Mouse (Mus musculus) c-Kit-negative CD71-positive TER-119-positive erythroid progenitor cells, embryonic 14.5 days (primary cell): ENCODE data around the gene Serpina6.
"Not testable (repeated sequence)": the region's sequence is repeated elsewhere in the genome, so short reads cannot be mapped to it uniquely, and the experiment has no call there.

ENCODE experiments used
- DNase-seq: peaks from one replicate; pipeline ENCODE4 v3.0.0-alpha.2; 2013; ENCODE audit warnings: low read depth, low spot score

Gene Serpina6

DNA sequence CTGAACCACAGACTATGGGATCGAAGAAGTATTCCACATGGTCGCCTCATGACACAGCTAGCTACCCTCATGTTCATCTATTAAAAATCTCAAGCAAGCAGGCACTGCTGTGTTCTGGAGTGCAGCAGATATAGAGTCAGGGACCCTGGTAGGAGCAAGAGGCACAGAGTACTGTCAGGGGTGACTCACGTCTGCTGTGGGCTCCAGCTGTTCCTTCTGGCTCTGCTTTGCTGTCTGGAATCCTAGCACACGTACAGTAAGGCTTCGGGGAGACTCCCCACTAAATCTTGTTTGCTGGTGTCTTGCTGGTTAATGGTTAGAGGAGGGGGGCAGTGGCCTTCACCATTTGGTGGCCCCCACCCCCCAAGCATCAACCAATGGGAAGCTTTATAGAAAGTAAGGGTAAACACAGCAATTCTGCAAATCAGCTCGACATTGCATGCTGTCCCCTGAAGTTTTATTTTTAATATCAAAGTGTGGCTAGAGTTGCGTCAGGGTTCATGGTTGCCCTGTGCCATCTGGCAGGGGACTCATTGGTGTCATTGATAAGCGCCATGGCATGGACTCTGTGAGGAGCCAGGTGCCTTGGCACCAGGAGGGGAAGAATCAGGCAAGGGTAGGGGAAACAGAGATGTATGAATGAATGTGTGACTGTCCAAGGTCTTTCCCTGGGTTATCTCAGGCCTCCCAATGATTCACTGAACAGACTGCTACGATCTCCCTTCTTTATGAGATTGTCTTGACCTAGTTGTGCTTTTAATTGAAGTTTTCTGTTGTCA lies at the start of gene Serpina6:
Gene Serpina6, minus strand, starts transcription at position 365 of the 779 bp plus-strand sequence.
- no peak for DNase-seq

DNA sequence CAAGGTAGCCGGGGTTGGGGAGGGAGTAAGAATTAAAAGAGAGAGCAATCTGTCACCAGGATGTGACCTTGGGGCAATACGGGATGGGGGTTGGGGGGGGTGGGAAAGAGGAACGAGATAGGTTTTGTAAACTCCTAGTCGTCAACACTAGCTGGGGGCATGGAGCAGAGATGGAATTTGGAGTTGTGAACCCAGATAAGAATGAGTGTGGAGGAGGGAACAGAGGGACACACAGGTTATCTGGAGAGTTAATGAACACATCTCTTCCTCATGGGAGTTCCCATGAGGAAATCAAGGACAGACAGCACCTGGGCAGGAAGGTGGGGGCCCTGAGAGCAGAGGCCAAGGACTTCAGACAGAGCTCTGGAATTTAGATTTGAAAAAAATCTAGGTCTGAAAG lies 49.1 kb upstream of the Serpina6 start:
- DNase-seq, result no peak

DNA sequence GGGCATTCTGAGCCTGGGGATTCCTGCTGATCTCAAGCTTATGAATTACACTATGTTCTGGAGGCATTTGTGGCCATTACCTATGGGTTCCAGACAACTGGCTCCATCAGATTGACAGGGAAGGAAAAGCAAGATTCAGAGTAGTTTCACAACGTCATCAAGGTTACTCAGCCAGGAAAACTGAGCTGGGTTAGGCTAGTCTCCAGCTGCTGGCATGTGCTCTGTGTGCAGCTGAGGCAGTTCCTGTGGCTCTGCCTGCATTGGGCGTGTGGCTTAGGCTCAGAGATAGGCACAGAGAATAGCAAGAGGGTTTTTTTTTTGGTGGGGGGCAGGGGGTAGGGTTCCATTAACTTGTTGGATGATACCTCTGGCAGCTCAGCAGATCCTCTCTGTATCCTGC lies 48.5 kb upstream of the Serpina6 start:
- no peak for DNase-seq

DNA sequence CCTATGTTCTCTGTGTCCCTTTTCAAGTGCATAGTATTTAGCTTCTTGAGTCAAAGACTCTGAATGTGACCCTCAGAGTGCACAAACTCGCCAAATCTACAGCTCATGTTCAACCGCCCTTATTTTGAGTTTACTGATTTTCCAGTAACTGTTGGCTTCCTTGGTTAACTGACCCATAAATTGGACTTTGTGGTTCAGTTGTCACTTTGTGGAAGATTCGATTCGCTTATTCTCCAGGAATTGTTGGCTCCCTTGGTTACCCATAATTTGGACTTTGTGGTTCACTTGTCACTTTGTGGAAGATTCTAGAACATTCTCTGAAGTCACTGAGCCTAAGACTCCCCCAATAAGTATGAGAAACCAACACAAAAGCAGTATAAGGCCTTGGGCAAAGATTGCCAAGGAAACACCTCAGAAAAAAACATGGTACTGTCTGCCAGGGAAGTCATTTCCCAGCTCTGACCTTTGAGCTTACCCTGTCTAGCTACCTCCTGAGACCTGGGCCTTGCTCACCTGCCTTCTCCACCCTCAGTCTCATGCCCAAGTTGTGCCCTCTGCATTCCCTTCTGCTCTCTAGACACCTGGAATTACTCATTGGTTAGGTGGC lies 43.2 kb upstream of the Serpina6 start:
- no peak for DNase-seq

DNA sequence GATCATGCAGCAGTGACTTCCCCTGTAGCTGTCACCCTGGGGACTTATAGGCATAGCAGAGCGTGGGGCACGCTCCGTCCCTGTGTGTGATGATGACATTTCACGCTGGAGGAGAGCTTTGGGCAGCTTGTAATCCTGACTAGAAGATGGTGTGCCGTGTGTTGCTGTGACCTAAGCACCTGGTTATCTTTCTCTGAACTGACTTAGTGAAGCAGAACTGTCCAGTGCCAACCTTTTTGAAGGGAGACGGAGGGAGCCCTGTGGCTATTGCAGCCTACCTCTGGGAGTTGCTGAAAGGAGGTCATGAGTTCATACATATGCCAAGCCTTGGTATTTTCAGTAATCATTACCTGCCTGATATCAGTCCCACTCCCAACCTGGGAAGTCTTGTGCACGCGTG lies 38.4 kb upstream of the Serpina6 start, which contains the start of gene Serpina1f:
Gene Serpina1f, minus strand, starts transcription at position 101 of the 400 bp plus-strand sequence.
- DNase-seq, result no peak

DNA sequence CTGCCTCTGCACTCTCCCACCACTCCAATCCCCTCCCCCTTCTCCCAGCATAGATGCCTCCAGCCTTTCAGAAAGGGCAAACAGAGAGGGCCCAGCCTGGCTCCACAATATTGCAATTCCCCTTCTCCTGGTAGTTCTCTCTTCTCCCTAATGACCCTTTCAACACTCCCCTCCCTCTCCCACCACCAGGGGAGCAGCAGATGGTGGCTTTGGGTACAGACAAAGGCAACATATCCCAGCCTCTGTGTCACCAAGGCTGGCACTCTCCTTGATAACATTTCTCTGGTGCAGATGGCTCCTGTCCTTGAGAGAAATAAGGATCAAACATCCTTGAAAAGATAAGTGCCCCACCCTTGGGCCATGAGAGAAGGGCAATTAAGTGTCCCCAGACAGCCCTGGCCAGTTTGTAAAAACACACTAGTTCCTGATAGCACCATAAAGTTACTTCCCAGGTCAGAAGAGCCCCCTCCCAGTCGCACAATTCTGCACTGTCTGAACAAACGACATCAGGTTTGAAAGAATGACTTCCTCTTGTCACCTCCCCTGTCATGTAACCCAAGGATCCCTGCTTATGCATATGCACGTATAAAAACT lies 31.3 kb upstream of the Serpina6 start:
- DNase-seq, result no peak

DNA sequence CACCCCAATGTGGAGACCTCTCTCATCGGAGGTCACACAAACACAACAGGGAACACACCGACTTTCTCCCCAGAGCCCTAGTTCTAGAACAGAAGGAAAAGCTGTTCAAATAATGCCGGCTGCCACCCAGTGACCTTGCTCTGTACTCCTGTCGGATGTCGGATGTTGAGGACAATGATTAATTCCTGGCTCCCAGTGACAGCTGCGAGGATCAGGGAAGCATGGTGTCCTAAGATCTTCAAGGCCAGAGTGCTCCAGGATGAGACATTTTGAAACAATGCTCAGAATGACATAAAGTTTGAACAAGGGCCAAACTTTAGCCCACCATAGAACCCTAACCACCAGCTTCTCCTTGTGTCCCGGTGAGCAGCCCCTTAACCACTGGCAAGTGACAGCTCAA lies 30.0 kb upstream of the Serpina6 start:
- DNase-seq, result no peak

DNA sequence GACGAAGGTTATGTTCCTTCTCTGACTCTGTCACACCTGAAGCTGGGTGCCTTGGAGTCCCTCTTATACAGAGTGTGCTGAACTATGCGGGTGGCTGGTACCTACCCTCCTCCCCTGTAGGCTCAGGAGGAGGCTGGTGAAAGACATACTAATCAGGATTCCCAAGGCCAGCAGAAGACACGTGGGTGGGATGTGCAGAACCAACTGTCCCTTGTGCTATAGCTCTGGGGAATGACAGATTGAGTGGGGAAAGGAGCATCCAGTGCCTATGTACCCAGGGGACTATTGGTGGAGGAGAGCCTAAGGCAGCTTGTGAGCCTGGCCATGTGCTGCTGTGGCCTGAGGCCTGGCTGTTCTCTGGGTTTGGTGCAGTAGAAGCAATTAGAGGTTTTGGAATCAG lies 29.0 kb upstream of the Serpina6 start:
- no peak for DNase-seq

DNA sequence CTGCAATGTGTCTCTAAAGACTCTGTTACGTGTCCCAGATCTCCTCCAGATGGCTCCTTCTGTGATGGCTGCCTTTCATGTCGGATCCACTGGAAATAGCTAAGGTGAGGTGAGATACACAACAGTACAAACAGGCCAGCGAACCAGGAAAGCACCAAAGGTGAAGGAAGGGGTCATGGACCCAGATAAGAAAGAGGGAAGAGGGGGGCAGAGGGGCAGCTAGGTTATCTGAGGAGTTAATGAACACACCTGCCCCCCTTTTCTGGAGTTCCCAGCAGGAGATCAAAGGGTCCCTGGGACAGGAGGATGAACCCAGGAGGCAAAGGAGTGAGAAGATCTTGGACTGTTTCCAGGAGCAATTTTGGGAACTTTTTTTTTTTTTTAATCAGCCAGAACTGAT lies 28.4 kb upstream of the Serpina6 start:
- DNase-seq, result no peak

DNA sequence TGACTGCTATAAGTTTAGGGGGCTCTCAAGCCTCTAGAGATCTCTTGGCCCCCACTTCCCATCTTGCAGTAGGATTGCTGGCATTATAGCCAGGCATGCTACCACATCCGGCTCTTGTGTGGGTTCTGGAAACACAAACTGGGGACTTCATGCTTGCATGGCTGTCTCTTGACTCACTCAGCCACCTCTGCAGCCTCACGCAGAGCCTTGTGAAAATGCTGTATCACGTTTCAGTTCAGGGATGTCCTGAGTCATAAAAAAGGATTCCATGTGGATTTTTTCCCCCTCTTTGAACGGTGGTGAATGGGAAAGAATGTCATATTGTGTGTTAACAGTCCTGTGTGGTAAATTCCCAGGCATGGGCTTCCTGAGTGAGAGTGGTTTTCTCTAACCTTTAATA lies 26.8 kb upstream of the Serpina6 start:
- no peak for DNase-seq

DNA sequence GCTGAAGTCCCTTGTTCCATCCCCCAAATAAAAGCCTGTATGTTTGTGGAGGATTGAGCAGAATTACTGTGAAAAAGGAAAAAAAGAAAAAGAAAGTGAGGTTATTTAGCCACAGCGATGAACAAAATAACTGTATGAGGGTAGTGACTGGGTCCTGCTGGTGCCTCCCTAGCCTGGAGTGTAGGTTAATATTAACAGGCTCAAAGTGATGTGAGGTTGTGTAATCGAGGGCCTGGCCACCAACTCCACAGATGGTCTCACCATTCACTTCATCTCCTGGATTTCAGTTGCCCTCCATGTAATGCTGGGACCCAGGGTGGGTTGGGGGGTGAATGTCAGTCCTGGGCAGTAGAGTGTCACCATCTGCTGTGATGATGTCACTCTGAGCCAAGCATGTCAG lies 24.7 kb upstream of the Serpina6 start:
- no peak for DNase-seq

DNA sequence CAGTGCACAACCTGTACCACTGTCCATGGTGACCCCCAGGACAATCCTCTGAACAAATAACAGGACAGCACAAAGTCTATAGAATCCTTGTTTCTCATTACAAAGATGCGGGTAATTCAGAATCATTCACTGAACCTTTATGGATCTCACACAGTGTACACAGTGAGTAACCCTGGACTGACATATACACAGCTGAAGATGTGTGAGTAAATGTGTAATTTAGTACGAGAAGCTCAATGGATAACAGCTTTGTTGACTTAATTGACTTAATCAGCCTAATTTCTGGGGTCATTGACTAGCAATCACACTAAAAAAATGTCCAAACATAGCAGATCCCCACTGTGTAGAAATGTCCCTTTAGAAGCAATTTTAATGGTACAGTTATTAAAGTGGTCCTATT lies 24.2 kb upstream of the Serpina6 start:
- DNase-seq, result no peak

DNA sequence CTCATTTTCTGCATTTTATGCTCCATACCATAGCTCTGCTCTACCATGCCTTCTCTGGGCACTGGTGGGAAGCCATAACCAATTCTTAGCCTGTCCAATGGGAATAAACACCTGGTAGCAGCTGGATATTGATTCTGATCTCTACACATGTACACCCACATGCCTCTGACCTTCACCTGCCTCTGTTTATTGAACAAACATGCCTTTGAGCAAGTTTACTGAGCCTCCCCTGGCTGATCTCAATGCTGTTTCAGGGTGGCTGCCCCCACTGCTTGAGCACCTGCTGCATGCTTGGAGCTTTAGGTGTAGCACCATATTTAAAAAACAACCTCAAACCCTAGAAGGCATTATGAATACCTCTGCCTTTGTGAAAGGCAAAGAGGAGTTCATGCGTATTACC lies 22.8 kb upstream of the Serpina6 start:
- not testable (repeated sequence) for DNase-seq

DNA sequence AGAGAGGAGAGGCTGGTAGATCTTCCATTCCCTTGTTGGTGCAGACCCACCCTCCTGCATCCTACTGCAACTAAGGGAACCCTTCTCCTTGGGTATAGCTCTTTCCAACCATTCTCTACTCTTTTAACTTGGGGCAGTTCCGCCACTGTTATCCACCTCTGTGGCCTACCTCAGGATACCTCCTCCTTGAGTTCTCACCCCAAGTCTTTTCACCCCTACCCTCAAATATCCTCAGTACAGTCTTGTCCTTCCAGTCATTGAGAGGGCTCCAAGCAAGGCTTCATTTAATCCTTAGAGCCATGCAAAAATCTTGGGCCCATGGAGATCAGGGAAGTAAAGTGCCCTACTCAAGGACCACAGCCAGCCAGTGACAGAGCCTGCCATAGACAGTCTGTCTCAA lies 19.0 kb upstream of the Serpina6 start, which contains the start of gene Serpina16:
Gene Serpina16, minus strand, starts transcription at position 101 of the 400 bp plus-strand sequence.
- DNase-seq, result no peak

DNA sequence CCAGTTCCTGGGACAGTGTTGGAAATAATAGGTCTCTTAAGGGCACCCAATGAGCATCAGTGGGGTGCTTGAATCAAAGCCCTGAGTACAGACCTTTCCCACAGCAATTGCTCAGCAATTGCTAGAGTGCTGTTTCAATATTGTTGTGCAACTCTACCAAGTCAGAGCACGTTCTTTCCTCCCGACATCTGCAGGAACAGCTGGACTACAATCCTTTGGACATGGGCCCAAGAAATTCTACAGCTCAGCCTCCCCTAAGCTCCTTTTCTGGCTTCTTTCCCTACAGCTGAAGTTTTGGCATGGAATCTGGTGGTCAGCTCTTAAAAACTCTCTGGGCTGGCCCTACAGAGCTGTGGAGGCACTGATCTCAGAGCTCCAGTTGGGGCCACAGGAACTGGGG lies 16.2 kb upstream of the Serpina6 start:
- no peak for DNase-seq

DNA sequence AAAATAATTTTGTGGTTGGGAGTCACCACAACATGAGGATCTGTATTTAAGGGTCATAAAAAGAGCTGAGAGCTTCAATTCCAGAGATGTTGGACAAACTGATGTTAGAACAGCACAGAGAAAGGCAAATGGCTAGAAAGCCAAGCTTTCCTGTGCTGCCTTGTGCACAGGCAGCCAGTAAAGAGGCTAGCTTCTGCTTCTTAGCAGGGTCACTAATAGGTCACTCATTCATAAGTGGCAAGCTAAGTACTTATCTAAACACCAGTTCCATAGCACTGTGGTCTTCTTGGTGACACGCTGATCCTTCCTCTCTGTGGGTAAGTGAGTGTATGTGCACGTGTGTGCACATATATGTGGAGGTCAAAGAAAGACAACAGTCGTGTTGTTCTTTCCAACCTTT lies 14.5 kb upstream of the Serpina6 start:
- DNase-seq, result no peak

DNA sequence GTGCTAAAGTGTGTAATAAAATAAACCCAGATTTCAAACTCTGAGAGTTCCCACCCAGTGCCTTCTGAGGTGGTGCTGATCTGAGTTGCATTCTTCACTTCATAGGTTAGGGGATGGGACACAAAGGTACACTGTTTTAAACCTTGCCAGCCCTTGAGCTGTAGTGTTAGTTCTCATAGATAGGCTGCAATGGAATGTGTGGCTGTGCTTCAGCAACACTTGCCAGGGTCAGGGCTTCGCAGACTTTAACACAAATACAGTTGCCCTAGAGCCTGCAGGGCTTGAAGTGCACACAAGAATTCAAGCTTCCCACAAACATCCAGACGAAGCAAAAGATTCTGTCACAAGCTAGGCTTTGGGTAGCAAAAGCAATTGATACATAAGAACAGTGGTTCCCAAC lies 14.0 kb upstream of the Serpina6 start:
- DNase-seq, result no peak

DNA sequence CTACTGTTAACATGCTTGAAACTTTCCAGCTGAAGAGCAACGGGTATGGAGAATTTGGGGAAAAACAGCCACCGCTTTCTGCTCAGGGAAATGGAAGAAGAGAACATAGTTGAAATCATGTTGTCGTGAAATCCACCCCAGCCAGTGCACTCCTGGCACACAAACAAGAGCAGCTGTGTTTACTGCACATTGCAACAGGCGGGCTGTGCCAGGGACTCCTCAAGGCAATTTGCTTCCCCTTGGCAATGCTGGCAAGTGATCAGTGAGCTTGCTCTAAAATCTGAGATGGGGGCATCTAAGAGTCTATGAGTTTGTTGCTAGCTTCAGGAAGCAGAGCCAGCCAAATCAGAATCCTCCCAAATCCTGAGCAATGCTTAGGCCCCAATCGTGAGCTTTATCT lies 13.3 kb upstream of the Serpina6 start:
- DNase-seq, result no peak

DNA sequence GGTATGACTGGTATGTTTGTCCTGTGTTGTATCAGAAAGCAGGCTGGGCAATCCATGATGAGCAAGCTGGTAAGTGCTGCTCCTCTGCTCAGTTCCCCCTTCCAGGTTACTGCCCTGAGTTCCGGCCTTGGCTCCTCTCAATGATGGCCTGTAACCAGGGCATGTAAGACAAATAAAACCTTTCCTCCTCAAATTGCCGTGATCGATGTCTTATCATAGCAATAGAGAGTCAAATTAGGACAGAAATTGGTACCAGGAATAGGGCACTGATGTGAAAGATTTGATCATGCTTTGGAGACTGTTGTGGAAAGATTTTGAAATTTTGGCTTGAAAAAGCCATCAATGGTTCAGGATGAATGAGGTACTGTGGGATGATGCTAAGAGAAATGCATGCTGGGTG lies 8.3 kb upstream of the Serpina6 start:
- DNase-seq, result no peak

DNA sequence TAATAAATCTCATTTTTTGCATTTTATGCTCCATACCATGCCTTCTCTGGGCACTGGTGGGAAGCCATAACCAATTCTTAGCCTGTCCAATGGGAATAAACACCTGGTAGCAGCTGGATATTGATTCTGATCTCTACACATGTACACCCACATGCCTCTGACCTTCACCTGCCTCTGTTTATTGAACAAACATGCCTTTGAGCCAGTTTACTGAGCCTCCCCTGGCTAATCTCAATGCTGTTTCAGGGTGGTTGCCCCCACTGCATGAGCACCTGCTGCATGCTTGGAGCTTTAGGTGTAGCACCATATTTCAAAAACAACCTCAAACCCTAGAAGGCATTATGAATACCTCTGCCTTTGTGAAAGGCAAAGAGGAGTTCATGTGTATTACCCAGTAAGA lies 5.0 kb upstream of the Serpina6 start:
- not testable (repeated sequence) for DNase-seq

DNA sequence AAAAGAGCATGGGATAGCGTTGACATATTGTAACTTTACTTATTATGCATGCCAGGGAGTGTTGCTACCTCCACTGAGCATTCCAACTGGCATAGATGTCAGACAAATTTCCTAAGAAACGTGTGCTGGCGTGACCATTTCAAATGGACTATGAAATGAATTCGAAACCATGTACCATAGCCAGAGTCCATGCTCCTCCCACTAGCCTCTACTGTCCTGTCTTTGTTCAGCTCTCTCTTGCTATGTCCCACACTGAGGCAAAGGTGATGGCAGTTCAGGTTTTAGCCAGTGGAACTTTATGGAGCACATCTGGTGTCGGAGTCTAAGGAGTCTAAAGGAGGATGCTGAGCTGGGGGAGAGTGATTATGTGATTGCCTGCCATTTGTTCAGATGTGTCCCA lies 3.1 kb upstream of the Serpina6 start:
- DNase-seq, result no peak

DNA sequence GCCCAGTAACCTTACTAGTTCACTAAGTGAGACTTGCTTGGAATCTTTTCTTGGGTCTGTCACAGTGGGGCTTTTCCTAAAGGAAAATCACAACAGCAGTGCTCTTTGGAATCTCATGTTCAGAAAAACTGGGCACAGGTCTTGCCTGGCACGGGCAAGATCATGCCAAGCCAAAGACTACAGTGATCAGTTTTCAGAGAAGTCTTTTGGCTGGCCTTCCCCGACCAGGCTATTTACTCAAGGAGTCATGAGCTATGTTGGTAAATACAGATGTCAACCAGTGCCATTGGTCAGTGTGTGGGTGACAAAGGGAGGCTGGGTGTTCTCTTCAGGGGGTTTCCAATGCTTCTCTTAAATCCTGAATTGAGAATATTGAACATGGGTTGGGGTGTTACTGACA lies 2.2 kb upstream of the Serpina6 start:
- DNase-seq, result no peak

DNA sequence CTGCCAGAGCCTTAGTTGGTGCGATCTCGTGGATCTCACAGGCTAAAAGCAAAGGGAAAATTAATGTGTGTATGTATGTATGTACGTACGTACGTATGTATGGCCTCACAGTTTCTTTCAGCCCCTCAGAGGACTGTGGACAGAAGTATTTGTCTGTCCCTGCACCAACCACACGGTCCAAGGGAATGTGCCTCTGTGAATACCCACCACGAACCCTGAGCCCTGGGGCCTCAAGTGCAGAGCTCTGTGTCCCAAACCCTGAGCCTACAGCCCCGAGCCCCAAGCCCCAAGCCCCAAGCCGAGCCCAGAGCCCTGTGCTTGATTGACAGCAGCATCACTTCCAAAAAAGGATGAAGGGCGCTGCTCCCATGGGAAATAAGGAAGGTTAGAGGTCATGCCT lies 979 bp upstream of the Serpina6 start:
- DNase-seq, result no peak
